Mouse (Mus musculus) forebrain, embryonic 14.5 days (tissue): Measurements from ENCODE around the gene Prkag2. TPM values are rescaled to one million over a fixed set of nuclear protein-coding genes. Genes with fewer than 3 reads are reported as not detected.

Experiments
- ATAC-seq: fragments of 200-750 bp; cut with Nextera tagmentation; 2 replicates; pipeline ENCODE4 v1.8.0; 2017; ENCODE audit warnings: mild to moderate bottlenecking, moderate library complexity
- DNase-seq: peaks from one replicate; pipeline ENCODE4 v3.0.0-alpha.2; 2015; ENCODE audit warnings: low spot score
- H3K27ac ChIP-seq: fragments of 300-500 bp; sonication (generic); 2 replicates; pipeline ENCODE4 v1.5.1; 2014; ENCODE audit warnings: low read depth, mild to moderate bottlenecking, control low read depth, low read length, moderate library complexity
- H3K27me3 ChIP-seq: fragments of 300-500 bp; sonication (generic); replicated peaks from 2 replicates; pipeline ENCODE4 v1.6.1; 2014; ENCODE audit warnings: low read length, control low read depth, mixed read lengths; ENCODE audit not compliant: control insufficient read depth, insufficient read depth
- H3K36me3 ChIP-seq: fragments of 300-500 bp; sonication (generic); 2 replicates; pipeline ENCODE4 v1.6.1; 2014; ENCODE audit warnings: low read length, control low read depth; ENCODE audit not compliant: control insufficient read depth, insufficient read depth
- H3K4me1 ChIP-seq: fragments of 300-500 bp; sonication (generic); 2 replicates; pipeline ENCODE4 v1.6.1; 2014; ENCODE audit warnings: antibody characterized with exemption, low read length, control low read depth; ENCODE audit not compliant: control insufficient read depth, insufficient read depth
- H3K4me2 ChIP-seq: fragments of 300-500 bp; sonication (generic); 2 replicates; pipeline ENCODE4 v1.6.1; 2014; ENCODE audit warnings: mild to moderate bottlenecking, control low read depth, low read length
- H3K4me3 ChIP-seq: fragments of 300-500 bp; sonication (generic); 2 replicates; pipeline ENCODE4 v1.5.1; 2014; ENCODE audit warnings: low read depth, low read length, control low read depth
- H3K9ac ChIP-seq: fragments of 300-500 bp; sonication (generic); 2 replicates; pipeline ENCODE4 v1.6.1; 2014; ENCODE audit warnings: mild to moderate bottlenecking, low read length, control low read depth, moderate library complexity
- H3K9me3 ChIP-seq: fragments of 300-500 bp; sonication (generic); replicated peaks from 2 replicates; pipeline ENCODE4 v1.6.1; 2016; ENCODE audit warnings: low read length, control low read depth, mixed read lengths; ENCODE audit not compliant: control insufficient read depth
- WGBS: fragments of 180-500 bp; shearing (Covaris S2); extraction: QIAGEN DNeasy Blood & Tissue Kit; methylation state at CpG from one replicate; pipeline ENCODE4 v1.1.7; 2014; 5-methylcytosine and 5-hydroxymethylcytosine counted together
- polyA plus RNA-seq: library from polyadenylated mRNA; unstranded; fragments of >200 nt; fragmentation: Nextera tagmentation; extraction: Ambion mirVana; gene quantifications from 2 replicates; pipeline ENCODE4 v1.2.1, GENCODE M21; 2014

Gene Prkag2
- 80.6 and 93.2 TPM in 2 replicates for polyA plus RNA-seq

GRCm38 (mm10) chr5:25100516-25101125 is at the start of gene Prkag2:
Gene Prkag2, minus strand, starts transcription at chr5:25100642.
- ATAC-seq: peak; percentile 56
- Histone ChIP-seq H3K4me3 (peak within 1 kb of the TSS; percentile 49), H3K27ac (no peak within 1 kb of the TSS), H3K4me1 (peaks cover 10% of the 10 kb centered on the region), H3K4me2 (peak within 1 kb of the TSS; percentile 99), H3K9ac (peak within 1 kb of the TSS; percentile 54), H3K36me3 (no peaks in the 10 kb centered on the region), H3K9me3 (no peaks in the 10 kb centered on the region), H3K27me3 (peaks cover 35% of the 10 kb centered on the region)
- DNase-seq: peak; percentile 21
- WGBS: 1% methylated on average over 38 of the region's 50 CpGs

DNA sequence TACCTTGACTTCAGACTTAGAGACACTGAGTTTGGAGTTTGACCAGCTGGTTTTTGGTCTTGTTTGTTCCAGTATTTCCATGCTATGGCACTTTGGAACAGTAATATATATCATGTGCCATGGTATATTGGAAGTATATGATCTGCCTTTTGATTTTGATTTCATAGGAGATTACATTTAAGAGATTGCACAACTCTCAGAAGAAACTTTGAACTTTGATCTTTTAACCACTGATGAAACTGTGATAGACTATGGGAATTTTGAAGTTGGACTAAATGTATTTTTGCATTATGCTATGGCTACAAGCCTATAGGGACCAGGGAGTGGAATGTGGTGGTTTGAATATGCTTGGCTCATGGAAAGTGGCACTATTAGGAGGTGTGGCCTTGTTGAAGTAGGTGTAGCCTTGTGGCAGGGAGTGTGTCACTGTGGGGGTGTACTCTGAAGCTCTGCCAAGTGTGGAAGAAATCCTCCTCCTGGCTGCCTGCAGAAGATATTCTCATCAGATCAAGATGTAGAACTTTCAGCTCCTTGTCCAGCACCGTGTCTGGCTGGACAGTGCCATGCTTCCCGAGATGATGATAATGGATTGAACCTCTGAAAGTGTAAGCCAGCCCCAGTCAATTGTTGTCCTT is 49.0 kb upstream of the Prkag2 start:
- no peak overlapping the region for H3K4me3 ChIP-seq
- ATAC-seq (no peak), DNase-seq (no peak)
- WGBS: 88% methylated on average over 2 of the region's 2 CpGs
- H3K27me3 ChIP-seq: no peaks in the 10 kb centered on the region
- no peak overlapping the region for H3K4me2 ChIP-seq
- H3K4me1 ChIP-seq: peaks cover 5% of the 10 kb centered on the region; the same call in 1 of the 2 replicates
- no peak overlapping the region for H3K9ac ChIP-seq
- no peaks in the 10 kb centered on the region for H3K36me3 ChIP-seq
- H3K27ac ChIP-seq: no peak overlapping the region
- H3K9me3 ChIP-seq: no peaks in the 10 kb centered on the region

DNA sequence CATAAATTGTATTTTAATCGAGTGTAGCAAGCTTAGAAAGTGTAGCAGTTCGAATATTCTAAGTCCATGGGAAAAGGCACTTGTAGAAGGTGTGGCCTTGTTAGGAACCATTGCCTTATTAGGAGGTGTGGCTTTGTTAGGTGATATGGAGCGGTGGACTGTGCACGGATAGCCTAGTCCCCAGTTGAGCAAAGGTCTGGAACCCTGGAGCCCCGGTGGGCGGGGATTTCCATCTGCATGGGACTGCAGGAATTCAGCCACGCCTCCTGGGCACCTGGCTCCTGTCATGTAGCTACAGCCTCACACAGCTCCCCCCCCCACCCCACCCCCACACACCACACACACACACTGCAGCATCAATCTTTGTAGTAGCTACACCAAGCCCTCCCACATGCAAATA is 46.3 kb upstream of the Prkag2 start:
- DNase-seq (no peak), ATAC-seq (no peak)
- Histone ChIP-seq H3K36me3 (no peaks in the 10 kb centered on the region), H3K27ac (no peak overlapping the region), H3K9ac (no peak overlapping the region), H3K4me1 (no peaks in the 10 kb centered on the region), H3K9me3 (no peaks in the 10 kb centered on the region), H3K4me3 (no peak overlapping the region), H3K27me3 (no peaks in the 10 kb centered on the region), H3K4me2 (no peak overlapping the region)
- 80% methylated on average over 7 of the region's 7 CpGs for WGBS

DNA sequence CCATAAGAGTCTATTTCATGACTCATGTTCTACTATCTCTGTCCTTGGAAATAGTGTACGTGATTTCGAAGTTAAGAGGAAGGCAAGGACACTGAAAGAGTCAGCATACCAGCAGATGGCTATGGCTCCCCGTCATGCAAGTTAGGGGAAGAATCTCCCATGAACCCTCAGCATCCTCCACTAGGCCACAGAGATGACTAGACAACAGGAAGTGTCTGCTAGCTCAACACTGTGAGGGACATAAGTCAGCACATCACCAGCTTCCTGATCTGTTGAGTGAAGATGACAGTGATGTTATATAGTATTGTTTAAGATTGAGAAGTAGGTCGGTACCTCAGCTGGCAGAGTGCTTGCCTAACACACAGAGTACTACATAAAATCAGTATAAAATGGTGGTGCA is 27.4 kb upstream of the Prkag2 start:
- H3K36me3 ChIP-seq: no peaks in the 10 kb centered on the region
- H3K4me1 ChIP-seq: no peaks in the 10 kb centered on the region
- no peak overlapping the region for H3K4me3 ChIP-seq
- no peaks in the 10 kb centered on the region for H3K27me3 ChIP-seq
- no peak overlapping the region for H3K4me2 ChIP-seq
- DNase-seq (no peak), ATAC-seq (no peak)
- no peak overlapping the region for H3K9ac ChIP-seq
- no peaks in the 10 kb centered on the region for H3K9me3 ChIP-seq
- WGBS: 87% methylated on average over 4 of the region's 4 CpGs
- H3K27ac ChIP-seq: no peak overlapping the region

GRCm38 (mm10) chr5:25125884-25126560 is 25.6 kb upstream of the Prkag2 start:
- ATAC-seq (no peak), DNase-seq (no peak)
- WGBS: 88% methylated on average over 3 of the region's 3 CpGs
- Histone ChIP-seq H3K4me3 (no peak overlapping the region), H3K27me3 (no peaks in the 10 kb centered on the region), H3K27ac (no peak overlapping the region), H3K36me3 (no peaks in the 10 kb centered on the region), H3K9ac (no peak overlapping the region), H3K4me2 (no peak overlapping the region), H3K4me1 (no peaks in the 10 kb centered on the region), H3K9me3 (no peaks in the 10 kb centered on the region)

- no peak overlapping the region for H3K27ac ChIP-seq
- ATAC-seq (no peak), DNase-seq (no peak)
- 89% methylated on average over 1 of the region's 1 CpGs for WGBS
- H3K4me1 ChIP-seq: no peaks in the 10 kb centered on the region
- H3K27me3 ChIP-seq: no peaks in the 10 kb centered on the region
- H3K4me2 ChIP-seq: no peak overlapping the region
- no peaks in the 10 kb centered on the region for H3K36me3 ChIP-seq
- H3K9ac ChIP-seq: no peak overlapping the region
- H3K9me3 ChIP-seq: no peaks in the 10 kb centered on the region
- no peak overlapping the region for H3K4me3 ChIP-seq
Observed at GRCm38 (mm10) chr5:25122534-25122933, 22.1 kb upstream of the Prkag2 start.

DNA sequence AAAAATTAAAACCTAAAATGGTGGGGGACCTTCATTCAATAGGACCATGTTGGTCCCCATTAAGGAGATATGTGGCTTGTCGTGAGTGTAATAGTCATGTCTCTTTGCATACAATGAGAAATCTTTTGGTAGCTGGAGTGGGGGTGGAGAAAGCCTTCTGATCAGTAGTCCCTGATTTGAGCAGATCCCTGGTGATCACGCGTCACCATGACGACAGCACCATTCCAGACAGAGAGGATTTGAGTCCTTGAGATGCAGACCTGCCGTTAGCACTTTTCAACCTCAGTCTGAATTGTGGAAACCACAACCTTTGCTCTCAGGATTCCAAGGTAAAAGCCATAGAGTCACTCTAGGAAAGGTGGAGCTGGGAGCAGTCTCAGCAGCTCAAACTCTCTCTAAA is 18.7 kb upstream of the Prkag2 start:
- WGBS: 65% methylated on average over 5 of the region's 5 CpGs
- Histone ChIP-seq H3K4me2 (no peak overlapping the region), H3K4me1 (no peaks in the 10 kb centered on the region), H3K27me3 (no peaks in the 10 kb centered on the region), H3K27ac (no peak overlapping the region), H3K9ac (no peak overlapping the region), H3K36me3 (no peaks in the 10 kb centered on the region), H3K4me3 (no peak overlapping the region), H3K9me3 (no peaks in the 10 kb centered on the region)
- DNase-seq (peak; percentile 28), ATAC-seq (no peak)

DNA sequence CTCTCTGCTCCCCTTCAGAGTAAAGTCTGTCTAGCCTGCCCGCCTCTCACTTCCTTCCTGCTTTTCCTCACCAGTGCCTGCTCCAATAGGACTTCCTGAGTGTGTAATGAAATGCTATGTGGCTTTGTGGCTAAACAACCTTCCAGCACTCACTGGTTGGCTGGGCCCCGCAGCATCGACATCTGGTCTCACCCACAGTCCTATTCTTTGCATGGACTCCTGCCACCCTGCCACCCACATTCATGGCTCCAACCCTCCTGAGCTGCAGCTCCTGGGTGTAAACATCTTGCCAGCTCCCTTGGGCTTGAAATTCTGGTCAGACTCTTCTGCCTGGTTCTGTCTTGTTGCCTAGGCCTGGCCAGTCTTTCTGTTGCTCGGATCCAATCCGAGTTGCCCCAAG is 15.6 kb upstream of the Prkag2 start:
- Histone ChIP-seq H3K27ac (no peak overlapping the region), H3K9me3 (no peaks in the 10 kb centered on the region), H3K4me3 (no peak overlapping the region), H3K4me1 (no peaks in the 10 kb centered on the region), H3K27me3 (no peaks in the 10 kb centered on the region), H3K9ac (no peak overlapping the region), H3K36me3 (no peaks in the 10 kb centered on the region), H3K4me2 (no peak overlapping the region)
- no peak for DNase-seq
- WGBS: 96% methylated on average over 5 of the region's 5 CpGs
- no peak for ATAC-seq

DNA sequence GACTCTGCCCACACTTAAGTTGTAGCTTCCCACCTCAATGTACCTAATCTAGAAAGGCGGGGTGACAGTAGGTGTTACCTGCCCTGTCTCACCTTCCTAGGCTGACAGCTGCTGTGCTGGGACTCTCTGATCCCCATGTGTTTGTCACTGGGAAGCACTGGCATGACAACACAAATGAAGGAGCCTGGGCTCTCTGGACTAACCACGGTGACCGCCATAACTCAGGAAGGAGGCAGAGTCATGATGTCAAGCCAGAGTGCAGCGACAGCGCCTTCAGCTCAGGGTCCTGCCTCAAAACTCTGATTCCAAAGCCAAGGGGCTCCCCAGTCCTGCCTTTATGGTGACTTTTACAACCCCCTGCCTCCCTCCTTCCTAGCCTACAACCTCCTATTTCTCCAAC is 14.8 kb upstream of the Prkag2 start:
- Histone ChIP-seq H3K4me3 (no peak overlapping the region), H3K36me3 (no peaks in the 10 kb centered on the region), H3K27me3 (no peaks in the 10 kb centered on the region), H3K9ac (no peak overlapping the region), H3K4me2 (no peak overlapping the region), H3K4me1 (no peaks in the 10 kb centered on the region), H3K9me3 (no peaks in the 10 kb centered on the region), H3K27ac (no peak overlapping the region)
- no peak for ATAC-seq
- no peak for DNase-seq
- WGBS: 85% methylated on average over 5 of the region's 5 CpGs
